Mouse (Mus musculus): ENCODE data around the gene Grhl3. TPM values are rescaled to one million over a fixed set of nuclear protein-coding genes. Genes with fewer than 3 reads are reported as not detected.

Grhl3 gene
- polyA plus RNA-seq, 1 experiment from 2014 or later = 35.5 TPM

DNA sequence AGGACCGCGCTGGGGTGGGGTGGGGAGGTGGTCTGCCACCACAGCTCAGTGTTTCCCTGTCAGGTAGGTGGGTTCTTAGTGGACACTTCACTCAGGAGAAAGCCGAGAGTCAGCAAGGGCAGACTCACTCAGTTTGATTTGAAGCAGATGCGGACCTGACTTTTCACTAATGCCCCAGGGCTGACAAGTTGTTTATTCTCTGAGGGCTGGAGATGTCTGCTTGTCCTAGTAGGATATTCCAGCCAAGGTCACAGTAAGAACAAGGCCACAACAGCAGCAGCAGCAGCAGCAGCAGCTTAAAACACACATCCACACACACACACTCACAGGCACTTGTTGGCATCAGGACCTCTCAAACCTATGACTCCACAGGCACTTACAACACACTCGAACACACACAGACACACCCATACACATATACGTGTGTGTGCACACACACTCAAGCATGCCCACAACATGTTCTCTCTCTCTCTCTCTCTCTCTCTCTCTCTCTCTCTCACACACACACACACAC lies 2.3 kb downstream of the Grhl3 start:
- WGBS = 25% methylated on average over 6 of the region's 6 CpGs

DNA sequence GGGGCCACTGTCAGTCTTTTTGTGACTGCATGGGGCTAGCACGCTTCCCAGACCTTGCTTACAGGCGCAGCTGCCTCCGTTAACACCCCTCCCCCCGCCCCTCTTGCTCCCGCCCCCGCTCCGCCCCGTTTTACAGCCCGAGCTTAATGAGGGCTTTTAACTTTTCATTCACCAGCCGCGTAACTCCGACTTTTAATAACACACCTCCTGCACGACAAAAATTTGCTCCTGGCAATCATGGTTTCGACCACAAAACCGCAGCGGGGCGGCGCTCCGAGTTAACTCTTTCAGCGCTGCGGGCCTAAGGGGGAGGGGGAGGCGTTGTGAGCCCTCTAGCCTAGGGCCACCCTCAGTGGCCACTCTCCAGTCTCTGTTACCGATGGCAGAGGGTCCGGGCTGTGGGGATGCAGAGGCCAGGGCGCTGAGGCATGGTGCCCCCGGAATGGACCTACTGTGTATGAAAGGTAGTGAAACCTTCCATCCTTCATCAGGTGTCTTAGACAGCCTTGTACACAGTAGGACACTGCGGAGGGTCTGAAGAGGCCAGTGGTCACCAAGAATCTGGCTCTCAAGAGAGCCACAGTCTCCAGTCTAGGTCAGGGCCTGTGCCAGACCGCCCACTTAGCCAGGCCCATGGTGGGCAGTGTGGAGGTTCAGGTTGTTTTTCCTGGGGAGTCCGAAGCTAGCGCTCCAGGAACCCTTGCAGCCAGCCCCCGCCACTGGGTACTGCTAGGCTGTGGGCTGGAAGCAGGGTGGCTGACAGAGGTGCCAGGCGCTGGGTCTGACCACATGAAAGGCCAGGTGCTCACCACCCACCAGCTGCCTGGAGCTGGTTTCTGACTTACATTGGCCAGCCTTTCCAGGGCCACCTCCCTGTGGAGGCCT lies 3.0 kb downstream of the Grhl3 start:
- ATAC-seq (ENCODE audit: insufficient number of reproducible peaks, low FRiP score, low TSS enrichment, low read depth) = peak; percentile 56; the same call in 1 of the 2 replicates
- peak overlapping the region; percentile 35 for H3K4me3 ChIP-seq (replicated peaks)
- H3K9ac ChIP-seq = no peak overlapping the region
- peak overlapping the region; percentile 58; the same call in 1 of the 2 replicates for H3K27ac ChIP-seq (replicated peaks)
- H3K9me3 ChIP-seq (replicated peaks) = no peaks in the 10 kb centered on the region
- H3K36me3 ChIP-seq = no peaks in the 10 kb centered on the region
- H3K4me2 ChIP-seq (replicated peaks) = peak overlapping the region; percentile 55
- H3K4me1 ChIP-seq = peaks cover 68% of the 10 kb centered on the region
- H3K27me3 ChIP-seq = peaks cover 58% of the 10 kb centered on the region
- WGBS = 10% methylated on average over 32 of the region's 32 CpGs

More for the DNA sequence above, 2.3 kb downstream of the Grhl3 start:
- peaks cover 58% of the 10 kb centered on the region for H3K27me3 ChIP-seq
- H3K4me2 ChIP-seq (replicated peaks) = peak overlapping the region; percentile 55
- H3K4me3 ChIP-seq (replicated peaks) = peak overlapping the region; percentile 35
- peak overlapping the region; percentile 75; the same call in 1 of the 2 replicates for H3K27ac ChIP-seq (replicated peaks)
- ATAC-seq (ENCODE audit: insufficient number of reproducible peaks, low FRiP score, low TSS enrichment, low read depth) = no peak
- H3K9me3 ChIP-seq (replicated peaks) = no peaks in the 10 kb centered on the region
- peaks cover 66% of the 10 kb centered on the region for H3K4me1 ChIP-seq
- no peaks in the 10 kb centered on the region for H3K36me3 ChIP-seq
- no peak overlapping the region for H3K9ac ChIP-seq

DNA sequence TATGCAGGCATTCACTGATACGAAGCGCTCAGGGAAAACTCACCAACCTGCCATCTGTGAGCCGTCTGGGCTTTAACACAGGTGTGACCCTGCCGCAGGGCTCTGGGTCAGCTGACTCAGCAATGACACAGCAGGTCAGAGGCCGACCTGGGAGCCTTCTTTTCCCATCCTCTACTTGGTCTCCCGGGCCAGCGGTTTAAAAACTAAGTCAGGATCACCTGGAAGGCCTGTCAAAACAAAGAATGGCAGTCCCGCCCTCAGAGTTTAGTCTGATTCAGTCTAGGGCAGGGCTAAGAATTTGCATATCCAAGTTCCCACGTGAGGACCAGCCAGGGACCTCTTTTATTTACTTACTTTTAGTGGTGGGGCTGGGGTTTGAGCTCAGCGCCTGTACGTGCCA lies 4.2 kb downstream of the Grhl3 start:
- no peak for ATAC-seq (ENCODE audit: insufficient number of reproducible peaks, low FRiP score, low TSS enrichment, low read depth)
- Histone ChIP-seq H3K36me3 (no peaks in the 10 kb centered on the region), H3K9ac (no peak overlapping the region), H3K9me3 (replicated peaks) (no peaks in the 10 kb centered on the region), H3K4me3 (replicated peaks) (peak overlapping the region; percentile 35; the same call in 1 of the 2 replicates), H3K4me1 (peaks cover 74% of the 10 kb centered on the region), H3K27me3 (peaks cover 52% of the 10 kb centered on the region), H3K4me2 (replicated peaks) (peak overlapping the region; percentile 55), H3K27ac (replicated peaks) (0 out of 2 replicates have a peak overlapping the region, but pooled peaks have one; percentile 31)
- WGBS = 11% methylated on average over 11 of the region's 11 CpGs

GRCm38 (mm10) chr4:135567484-135567883 lies 5.9 kb downstream of the Grhl3 start:
- 49% methylated on average over 8 of the region's 8 CpGs for WGBS
- peaks cover 35% of the 10 kb centered on the region for H3K27me3 ChIP-seq
- ATAC-seq (ENCODE audit: insufficient number of reproducible peaks, low FRiP score, low TSS enrichment, low read depth) = no peak
- H3K4me1 ChIP-seq = peaks cover 66% of the 10 kb centered on the region
- peak overlapping the region; percentile 19; the same call in 1 of the 2 replicates for H3K27ac ChIP-seq (replicated peaks)
- no peak overlapping the region for H3K9ac ChIP-seq
- no peaks in the 10 kb centered on the region for H3K9me3 ChIP-seq (replicated peaks)
- H3K4me2 ChIP-seq (replicated peaks) = no peak overlapping the region
- H3K36me3 ChIP-seq = no peaks in the 10 kb centered on the region
- no peak overlapping the region for H3K4me3 ChIP-seq (replicated peaks)

DNA sequence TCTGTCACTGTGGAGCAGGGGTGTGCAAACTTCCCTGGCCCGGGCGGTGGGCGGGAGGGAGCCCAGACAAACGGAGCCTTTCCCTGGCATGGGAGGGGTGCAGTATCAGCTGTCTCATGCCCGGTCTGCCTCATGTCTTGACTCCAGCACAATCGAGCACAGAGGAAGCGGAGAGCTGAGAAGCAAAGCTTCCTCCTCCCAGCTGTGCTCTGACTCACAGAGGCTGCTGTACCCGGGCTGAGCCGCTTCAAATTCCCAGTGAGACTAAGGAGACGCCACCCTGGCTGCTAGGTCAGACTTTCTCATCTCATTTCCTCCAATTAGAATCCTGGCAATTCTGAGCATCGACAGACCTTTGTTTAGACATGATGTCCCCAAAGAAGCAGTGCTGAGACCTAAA lies 6.4 kb downstream of the Grhl3 start:
- H3K27ac ChIP-seq (replicated peaks) = no peak overlapping the region
- no peak overlapping the region for H3K9ac ChIP-seq
- no peak for ATAC-seq (ENCODE audit: insufficient number of reproducible peaks, low FRiP score, low TSS enrichment, low read depth)
- H3K4me2 ChIP-seq (replicated peaks) = no peak overlapping the region
- H3K9me3 ChIP-seq (replicated peaks) = no peaks in the 10 kb centered on the region
- peaks cover 61% of the 10 kb centered on the region for H3K4me1 ChIP-seq
- no peaks in the 10 kb centered on the region for H3K36me3 ChIP-seq
- no peak overlapping the region for H3K4me3 ChIP-seq (replicated peaks)
- WGBS = 27% methylated on average over 11 of the region's 11 CpGs
- peaks cover 30% of the 10 kb centered on the region for H3K27me3 ChIP-seq

GRCm38 (mm10) chr4:135565400-135565799 lies 8.0 kb downstream of the Grhl3 start:
- H3K4me3 ChIP-seq (replicated peaks) = no peak overlapping the region
- H3K4me1 ChIP-seq = peaks cover 51% of the 10 kb centered on the region
- no peak overlapping the region for H3K27ac ChIP-seq (replicated peaks)
- peaks cover 20% of the 10 kb centered on the region for H3K27me3 ChIP-seq
- no peaks in the 10 kb centered on the region for H3K9me3 ChIP-seq (replicated peaks)
- no peaks in the 10 kb centered on the region for H3K36me3 ChIP-seq
- no peak overlapping the region for H3K4me2 ChIP-seq (replicated peaks)
- no peak overlapping the region for H3K9ac ChIP-seq
- no peak for ATAC-seq (ENCODE audit: insufficient number of reproducible peaks, low FRiP score, low TSS enrichment, low read depth)
- 49% methylated on average over 9 of the region's 9 CpGs for WGBS

- WGBS = 51% methylated on average over 2 of the region's 2 CpGs
- ATAC-seq (ENCODE audit: insufficient number of reproducible peaks, low FRiP score, low TSS enrichment, low read depth) = no peak
- H3K27ac ChIP-seq (replicated peaks) = no peak overlapping the region
Measured at GRCm38 (mm10) chr4:135563794-135564193, 9.6 kb downstream of the Grhl3 start.

DNA sequence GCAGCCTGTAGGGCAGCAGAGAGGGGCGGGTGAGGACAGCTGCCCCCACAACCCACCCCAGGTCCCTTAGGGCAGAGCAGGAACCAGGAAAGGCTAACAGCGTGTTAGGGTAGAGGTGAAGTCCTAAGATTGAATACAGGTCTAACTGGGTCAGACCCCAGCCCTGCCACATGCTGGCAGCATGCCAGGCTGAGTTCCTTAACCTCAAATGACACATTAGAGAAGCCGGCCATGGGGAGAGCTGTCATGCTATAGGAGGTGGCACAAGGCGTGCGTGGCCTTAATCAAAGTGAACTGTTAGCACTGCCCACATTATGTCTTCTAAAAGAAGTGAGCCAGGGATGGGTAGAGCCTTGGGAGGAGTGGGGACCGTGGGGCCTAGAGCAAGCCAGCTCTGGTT lies 24.1 kb downstream of the Grhl3 start:
- H3K9me3 ChIP-seq (replicated peaks) = no peaks in the 10 kb centered on the region
- peaks cover 69% of the 10 kb centered on the region for H3K4me1 ChIP-seq
- H3K4me3 ChIP-seq (replicated peaks) = no peak overlapping the region
- H3K36me3 ChIP-seq = no peaks in the 10 kb centered on the region
- no peak overlapping the region for H3K9ac ChIP-seq
- no peak overlapping the region for H3K4me2 ChIP-seq (replicated peaks)
- WGBS = 53% methylated on average over 6 of the region's 6 CpGs
- ATAC-seq (ENCODE audit: insufficient number of reproducible peaks, low FRiP score, low TSS enrichment, low read depth) = peak; percentile 17; the same call in 1 of the 2 replicates
- no peak overlapping the region for H3K27ac ChIP-seq (replicated peaks)
- H3K27me3 ChIP-seq = peaks cover 9% of the 10 kb centered on the region

More at GRCm38 (mm10) chr4:135563794-135564193, 9.6 kb downstream of the Grhl3 start:
- H3K27me3 ChIP-seq = peaks cover 11% of the 10 kb centered on the region
- H3K36me3 ChIP-seq = no peaks in the 10 kb centered on the region
- H3K9me3 ChIP-seq (replicated peaks) = no peaks in the 10 kb centered on the region
- no peak overlapping the region for H3K4me2 ChIP-seq (replicated peaks)
- H3K4me3 ChIP-seq (replicated peaks) = no peak overlapping the region
- peaks cover 35% of the 10 kb centered on the region for H3K4me1 ChIP-seq
- no peak overlapping the region for H3K9ac ChIP-seq

DNA sequence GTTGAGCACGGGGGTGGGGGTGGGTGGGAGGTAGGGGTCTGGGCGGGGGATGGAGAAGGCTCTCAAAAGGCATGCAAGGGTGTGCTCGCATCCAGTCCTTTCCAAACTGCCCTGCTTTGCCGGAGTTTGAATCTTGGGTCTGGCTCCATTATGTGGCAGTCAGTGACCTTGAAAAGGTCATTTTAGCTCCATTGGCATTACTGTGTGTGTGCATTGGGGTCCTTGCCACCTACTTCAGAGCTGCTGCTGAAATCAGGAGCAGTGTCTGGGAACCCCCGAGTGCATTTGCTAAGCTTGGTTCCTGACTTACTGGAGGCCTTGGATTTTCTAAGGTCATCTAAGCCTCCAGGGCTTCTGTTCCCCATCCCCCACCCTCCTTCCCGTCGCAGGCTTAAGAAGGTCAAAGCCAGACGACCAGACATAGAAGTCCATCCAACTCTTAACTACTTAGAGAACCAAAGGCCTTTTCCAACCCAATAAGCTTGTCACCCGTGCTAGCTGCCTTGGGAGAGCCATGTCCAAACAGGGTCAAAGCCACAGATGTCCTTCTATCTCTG lies 24.8 kb downstream of the Grhl3 start:
- ATAC-seq (ENCODE audit: insufficient number of reproducible peaks, low FRiP score, low TSS enrichment, low read depth) = no peak
- no peak overlapping the region for H3K9ac ChIP-seq
- no peak overlapping the region for H3K4me2 ChIP-seq (replicated peaks)
- H3K9me3 ChIP-seq (replicated peaks) = no peaks in the 10 kb centered on the region
- 36% methylated on average over 9 of the region's 9 CpGs for WGBS
- peaks cover 9% of the 10 kb centered on the region for H3K27me3 ChIP-seq
- H3K27ac ChIP-seq (replicated peaks) = no peak overlapping the region
- no peaks in the 10 kb centered on the region for H3K36me3 ChIP-seq
- H3K4me1 ChIP-seq = peaks cover 76% of the 10 kb centered on the region
- H3K4me3 ChIP-seq (replicated peaks) = no peak overlapping the region

DNA sequence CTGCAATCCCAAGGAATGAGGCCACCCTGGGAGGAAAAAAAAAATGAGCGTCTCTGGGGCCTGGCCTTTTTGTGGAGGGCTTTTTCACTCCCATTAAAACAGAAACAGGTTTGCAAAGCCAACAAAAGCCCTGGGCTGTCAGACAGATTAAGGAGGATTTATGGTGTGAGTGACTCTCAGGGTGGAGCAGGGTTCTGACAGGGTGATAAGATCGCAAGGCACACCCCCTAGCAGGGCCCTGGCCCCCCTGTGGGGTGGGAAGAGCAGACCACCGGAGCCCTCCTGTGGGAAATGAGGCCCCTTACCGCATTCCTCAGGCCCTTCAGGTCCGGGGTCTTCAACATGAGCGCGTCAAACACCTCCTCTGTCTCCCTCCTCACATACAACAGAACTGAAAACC lies 25.3 kb downstream of the Grhl3 start:
- ATAC-seq (ENCODE audit: insufficient number of reproducible peaks, low FRiP score, low TSS enrichment, low read depth) = no peak
- peak overlapping the region; percentile 45; the same call in 1 of the 2 replicates for H3K27ac ChIP-seq (replicated peaks)
- no peak overlapping the region for H3K4me2 ChIP-seq (replicated peaks)
- H3K9ac ChIP-seq = no peak overlapping the region
- H3K4me3 ChIP-seq (replicated peaks) = no peak overlapping the region
- WGBS = 22% methylated on average over 7 of the region's 7 CpGs
- H3K9me3 ChIP-seq (replicated peaks) = no peaks in the 10 kb centered on the region
- no peaks in the 10 kb centered on the region for H3K36me3 ChIP-seq
- H3K4me1 ChIP-seq = peaks cover 76% of the 10 kb centered on the region
- peaks cover 9% of the 10 kb centered on the region for H3K27me3 ChIP-seq

DNA sequence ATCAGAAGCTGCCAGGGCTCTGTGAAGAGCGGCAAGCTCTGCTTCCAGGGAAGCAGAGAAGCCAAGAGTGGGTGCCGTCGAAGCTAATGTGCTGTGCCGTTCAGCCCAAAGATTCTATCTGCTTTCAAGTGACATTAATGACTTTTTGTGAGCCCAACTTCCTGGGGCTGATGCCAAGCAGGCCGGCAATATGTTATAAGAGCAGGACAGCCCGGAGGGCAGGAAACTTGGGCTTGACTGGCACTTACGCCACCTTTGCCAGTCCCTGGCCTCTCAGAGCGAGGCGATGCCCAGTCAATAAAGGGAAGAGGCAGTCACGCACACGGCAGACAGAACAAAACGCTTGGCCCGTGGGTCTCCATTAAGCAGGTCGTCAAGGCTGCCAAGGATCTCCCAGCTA lies 25.9 kb downstream of the Grhl3 start:
- H3K4me2 ChIP-seq (replicated peaks) = no peak overlapping the region
- WGBS = 57% methylated on average over 14 of the region's 14 CpGs

More for the DNA sequence above, 25.9 kb downstream of the Grhl3 start:
- no peaks in the 10 kb centered on the region for H3K36me3 ChIP-seq
- no peak for ATAC-seq (ENCODE audit: insufficient number of reproducible peaks, low FRiP score, low TSS enrichment, low read depth)
- peaks cover 7% of the 10 kb centered on the region for H3K27me3 ChIP-seq
- no peaks in the 10 kb centered on the region for H3K9me3 ChIP-seq (replicated peaks)
- peak overlapping the region; percentile 45; the same call in 1 of the 2 replicates for H3K27ac ChIP-seq (replicated peaks)
- H3K4me1 ChIP-seq = peaks cover 71% of the 10 kb centered on the region
- no peak overlapping the region for H3K4me3 ChIP-seq (replicated peaks)
- H3K9ac ChIP-seq = no peak overlapping the region

Data from embryonic facial prominence, embryonic 15.5 days (tissue).